9 mouse cellular contexts compared by ENCODE assay signal in the genomic region with DNA sequence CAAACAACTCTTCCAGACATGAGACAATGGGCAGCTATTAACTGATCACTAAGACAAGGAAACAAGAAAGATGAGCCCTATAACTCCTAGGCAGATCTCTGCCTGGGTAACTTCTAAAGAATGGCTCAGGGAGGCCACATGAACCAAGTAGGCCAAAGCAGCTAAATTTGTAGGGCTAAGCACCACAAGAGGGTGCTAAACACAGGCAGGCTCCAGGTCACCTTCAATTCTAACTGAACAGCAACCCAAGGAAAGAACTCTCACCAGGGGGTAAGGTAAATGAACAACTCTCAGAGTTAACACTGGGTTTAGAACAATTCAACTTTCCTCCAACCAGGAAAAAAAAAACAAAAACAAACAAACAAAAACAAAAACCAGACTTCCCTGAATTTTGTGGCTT. TPM values are rescaled to one million over a fixed set of nuclear protein-coding genes. Genes with fewer than 3 reads are reported as not detected.
A peak's percentile ranks its signal among the peaks of the same experiment; 100 is the strongest.
DNase-seq lines count a peak whose midpoint lies in the region; ATAC-seq and TF ChIP-seq lines count a peak whose summit lies in the region.
"Had no signal": no experiment of that assay in that cellular context is flagged by ENCODE, and none has a peak within 500 bp of the region (broad histone marks: within the 10 kb centered on the region; RNA-seq: fewer than 3 reads in every experiment).

No protein-coding gene starts in this region.

- TF ChIP-seq CTCF in bone marrow, adult 2 months (IDR thresholded peaks at IDR 0.05; ENCODE audit: control insufficient read depth, insufficient read depth, low read length): peak; percentile 29; the same call in 1 of the 2 replicates

- H3K9me3 ChIP-seq in liver, embryonic 11.5 days (ENCODE audit: control insufficient read depth, low read length): no peaks in the 10 kb centered on the region
- H3K9me3 ChIP-seq: heart, embryonic 13.5 days had no signal

- no peak overlapping the region for H3K4me3 ChIP-seq in liver, embryonic 11.5 days (ENCODE audit: low read depth, low read length)
- H3K4me3 ChIP-seq in bone marrow, adult 2 months (replicated peaks; ENCODE audit: control insufficient read depth, low read depth, low read length): no peak overlapping the region
- H3K4me3 ChIP-seq: heart, embryonic 13.5 days had no signal

- no peak overlapping the region for H3K4me2 ChIP-seq in liver, embryonic 11.5 days
- H3K4me2 ChIP-seq: heart, embryonic 13.5 days had no signal

- ATAC-seq in cerebellum, adult (ENCODE audit: insufficient number of reproducible peaks, low FRiP score, low TSS enrichment): no peak
- ATAC-seq in liver, embryonic 11.5 days (replicated peaks; ENCODE audit: low FRiP score): no peak
- ATAC-seq in inflammation-experienced regulatory T-cells, adult 6 months: no peak

- no peaks in the 10 kb centered on the region for H3K27me3 ChIP-seq in liver, embryonic 11.5 days (replicated peaks; ENCODE audit: control insufficient read depth, insufficient read depth, low read length)
- H3K27me3 ChIP-seq: heart, embryonic 13.5 days had no signal

- no peak overlapping the region for H3K27ac ChIP-seq in liver, embryonic 11.5 days (ENCODE audit: low read depth, low read length)
- H3K27ac ChIP-seq in bone marrow, adult 2 months (ENCODE audit: control insufficient read depth, insufficient read depth, low read depth, low read length, poor library complexity): no peak overlapping the region
- H3K27ac ChIP-seq: heart, embryonic 13.5 days had no signal

- TF ChIP-seq POLR2A in bone marrow, adult 2 months (IDR thresholded peaks at IDR 0.05; ENCODE audit: borderline replicate concordance, control insufficient read depth, low read depth, low read length): no peak

- H3K36me3 ChIP-seq in liver, embryonic 11.5 days (ENCODE audit: control insufficient read depth, insufficient read depth, low read length): no peaks in the 10 kb centered on the region; the same call in 1 of the 2 replicates

- no peaks in the 10 kb centered on the region for H3K4me1 ChIP-seq in liver, embryonic 11.5 days (replicated peaks; ENCODE audit: control insufficient read depth, insufficient read depth, low read length)
- H3K4me1 ChIP-seq in bone marrow, adult 2 months (ENCODE audit: control insufficient read depth, insufficient read depth, low read length): no peaks in the 10 kb centered on the region

- peak; percentile 11 for DNase-seq in cerebellum, adult 11 months
- peak; percentile 9 for DNase-seq in liver
- no peak for DNase-seq in liver, embryonic 11.5 days (ENCODE audit: low spot score)
- DNase-seq in gastrocnemius, postnatal 10 days: peak; percentile 6
- peak; percentile 48 for DNase-seq in lung, postnatal 14 days

- no peak overlapping the region for H3K9ac ChIP-seq in liver, embryonic 11.5 days (ENCODE audit: low read depth, low read length)
- H3K9ac ChIP-seq: heart, embryonic 13.5 days had no signal

RNA-seq across cellular contexts. Expression of a gene that starts 48.5 kb away (rescaled TPM):
- 24.4 and 24.7 TPM in 2 replicates for polyA plus RNA-seq in liver, embryonic 11.5 days (2014; fragmentation: Nextera tagmentation; extraction: Ambion mirVana)
- 13.9 and 14.1 TPM in 2 replicates for polyA plus RNA-seq in bone marrow, adult 2 months (2011; ENCODE audit: insufficient read depth, insufficient read length, low replicate concordance, missing spikeins)
- total RNA-seq in gastrocnemius, postnatal 10 days (2021): 10 to 100 TPM; 29.5 to 37.1 TPM
- polyA plus RNA-seq in inflammation-experienced regulatory T-cells, adult 6 months (2017; shearing (Covaris generic)): 10 to 100 TPM; 12.2 to 17.5 (median 16.6) TPM

RNA-seq across cellular contexts. Expression of a gene that starts 53.8 kb away (rescaled TPM):
- 0.53 TPM in 1 of 2 replicates, not detected in the other for polyA plus RNA-seq in liver, embryonic 11.5 days (2014; fragmentation: Nextera tagmentation; extraction: Ambion mirVana)
- 3.5 and 13.6 TPM in 2 replicates for polyA plus RNA-seq in bone marrow, adult 2 months (2011; ENCODE audit: insufficient read depth, insufficient read length, low replicate concordance, missing spikeins)
- total RNA-seq in gastrocnemius, postnatal 10 days (2021): 1 to 10 TPM; 5.0 to 7.9 TPM
- polyA plus RNA-seq in inflammation-experienced regulatory T-cells, adult 6 months (2017; shearing (Covaris generic)): not detected

RNA-seq across cellular contexts. Expression of a gene that starts 55.9 kb away (rescaled TPM):
- polyA plus RNA-seq in liver, embryonic 11.5 days (2014; fragmentation: Nextera tagmentation; extraction: Ambion mirVana): 2.9 and 3.8 TPM in 2 replicates
- 0.61 TPM in 1 of 2 replicates, not detected in the other for polyA plus RNA-seq in bone marrow, adult 2 months (2011; ENCODE audit: insufficient read depth, insufficient read length, low replicate concordance, missing spikeins)
- under 1 TPM; 0.49 to 0.61 TPM for total RNA-seq in gastrocnemius, postnatal 10 days (2021)
- 1 to 10 TPM in 1 of 3 experiments, under 1 TPM in 2; 0.73 to 1.5 (median 0.87) TPM for polyA plus RNA-seq in inflammation-experienced regulatory T-cells, adult 6 months (2017; shearing (Covaris generic))
